Mouse (Mus musculus): ENCODE measurements around the gene Cep128.

Gene Cep128

DNA sequence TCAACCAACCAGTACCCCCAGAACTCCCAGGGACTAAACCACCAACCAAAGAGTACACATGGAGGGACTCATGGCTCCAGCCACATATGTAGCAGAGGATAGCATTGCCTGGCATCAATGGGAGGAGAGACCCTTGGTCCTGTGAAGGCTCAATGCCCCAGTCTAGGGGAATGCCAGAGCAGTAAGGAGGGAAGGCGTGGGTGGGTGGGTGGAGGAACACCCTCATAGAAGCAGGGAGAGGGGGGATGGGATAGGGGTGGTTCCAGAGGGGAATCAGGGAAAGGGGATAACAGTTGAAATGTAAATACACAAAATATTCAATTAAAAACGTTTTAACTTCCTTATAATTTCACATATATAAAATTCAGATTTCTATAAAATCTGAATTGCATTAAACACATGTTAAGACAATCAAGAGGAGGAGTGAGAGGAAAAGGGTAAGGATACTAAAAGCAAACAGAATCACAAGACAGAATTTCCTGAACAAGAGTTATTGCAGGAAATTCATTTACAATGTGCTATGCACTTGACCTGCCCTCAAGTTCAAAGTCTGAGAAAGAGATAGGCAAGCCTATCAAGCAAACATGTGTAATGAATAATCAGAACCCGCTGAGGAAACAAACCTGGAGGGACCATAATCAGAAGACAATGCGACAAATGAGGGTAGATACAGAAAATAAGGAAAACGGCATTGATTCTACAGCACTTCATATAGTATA, 207.2 kb downstream of the Cep128 start:
- DNase-seq (ENCODE audit: low spot score): no peak

DNA sequence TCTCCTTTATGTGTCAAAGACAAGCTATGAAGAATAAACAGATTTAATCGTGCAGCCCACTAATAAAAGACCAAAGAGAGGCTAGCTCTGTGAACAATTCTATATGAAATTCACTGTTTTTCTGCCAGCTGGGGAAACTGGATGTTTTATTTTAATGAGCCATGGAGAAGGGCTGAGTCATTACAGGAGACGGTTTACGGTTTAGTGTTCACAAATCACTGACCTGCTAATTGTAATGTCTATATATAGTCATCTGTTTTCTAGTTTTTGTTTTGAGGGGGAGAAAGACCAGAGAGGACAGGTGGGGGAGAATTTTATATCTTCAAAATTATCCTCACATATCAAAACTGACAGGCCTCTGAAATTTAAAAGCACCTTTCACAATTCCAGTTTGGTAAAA, 212.6 kb downstream of the Cep128 start:
- DNase-seq (ENCODE audit: low spot score): no peak

DNA sequence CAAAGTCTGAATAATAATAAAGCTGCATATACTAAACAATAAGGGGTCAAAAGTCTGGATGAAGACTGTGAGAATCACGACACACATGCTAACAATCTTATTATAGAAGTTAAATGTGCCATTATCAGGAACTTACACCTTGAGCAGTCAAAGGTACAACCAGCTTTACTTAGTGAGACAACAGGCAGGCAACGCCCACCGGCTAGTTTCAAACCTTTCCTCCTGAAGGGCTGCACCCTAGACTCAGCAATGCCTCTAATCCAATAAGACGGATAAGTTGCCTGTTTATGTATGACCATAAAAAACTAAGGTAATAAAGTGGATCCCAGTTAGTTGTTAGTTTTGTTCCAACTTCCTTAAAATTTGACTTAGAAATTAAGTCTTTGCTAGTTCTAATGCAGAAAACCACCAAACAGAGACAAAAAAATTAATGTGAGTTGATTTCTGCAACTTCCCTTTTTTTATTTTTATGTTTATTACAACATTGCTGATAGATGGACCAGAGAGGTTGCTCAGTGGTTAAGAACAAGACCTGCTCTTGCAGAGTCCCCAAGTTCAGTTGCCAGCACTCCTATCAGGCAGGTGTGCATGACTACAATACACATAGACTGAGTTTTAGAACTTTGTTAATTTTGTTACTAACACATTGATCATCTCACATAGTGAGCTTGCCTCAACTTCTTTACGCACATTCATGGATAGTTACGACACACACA, 223.0 kb downstream of the Cep128 start:
- no peak for DNase-seq (ENCODE audit: low spot score)

DNA sequence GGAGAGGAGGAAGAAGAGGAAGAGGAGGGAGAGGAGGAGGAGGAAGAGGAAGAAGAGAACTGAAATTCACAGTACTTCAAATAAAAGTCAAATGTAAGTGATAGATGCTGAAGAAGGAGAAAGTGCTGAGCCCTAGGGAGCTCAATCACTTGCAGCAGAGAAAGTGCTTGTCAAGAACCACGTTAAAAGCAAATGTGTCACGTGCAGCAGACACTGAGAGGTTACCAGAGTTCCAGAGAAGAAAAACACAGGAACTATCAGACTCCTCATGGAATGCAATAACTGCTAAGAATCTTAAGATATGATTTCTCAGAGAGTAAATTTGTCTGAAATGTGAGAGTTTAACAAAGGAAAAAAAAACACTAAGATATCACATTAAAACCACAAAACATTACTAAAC, 225.7 kb downstream of the Cep128 start:
- DNase-seq (ENCODE audit: low spot score): no peak

DNA sequence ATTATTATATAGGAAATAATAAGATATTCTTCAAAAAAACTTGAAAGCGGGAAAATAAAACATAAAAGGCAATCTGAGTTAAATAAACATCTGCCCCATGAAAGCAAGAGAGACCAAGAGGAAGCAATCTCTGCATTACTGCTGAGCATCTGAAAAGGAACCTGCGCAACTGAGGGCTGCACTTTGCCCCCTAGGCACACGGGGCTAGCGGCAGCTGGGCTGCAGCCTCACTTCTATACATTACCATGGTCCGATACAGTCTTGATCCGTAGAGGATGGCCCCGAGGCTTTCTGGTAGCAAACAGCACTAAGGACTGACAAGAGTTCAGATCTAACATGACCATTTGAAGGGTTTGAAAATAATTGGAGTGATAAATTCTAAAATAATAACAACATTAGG, 230.2 kb downstream of the Cep128 start:
- no peak for DNase-seq (ENCODE audit: low spot score)

DNA sequence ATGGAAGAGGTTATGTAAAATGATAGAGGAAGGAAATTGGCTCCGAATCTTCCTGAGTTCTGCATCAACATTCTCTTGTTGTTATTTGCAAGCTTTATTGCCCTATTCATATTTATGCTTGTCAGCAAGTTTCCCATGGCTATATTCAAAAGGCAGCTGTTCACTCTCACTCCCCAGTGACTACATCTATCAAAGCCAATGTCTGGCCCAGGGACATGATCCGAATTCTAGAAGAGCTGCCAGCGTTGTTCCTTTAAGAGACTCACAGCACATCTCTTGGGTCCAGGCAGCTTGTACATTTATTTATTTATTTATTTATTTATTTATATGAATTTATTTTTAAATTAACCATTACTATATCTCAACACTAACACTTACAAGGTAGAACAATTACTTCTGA, 235.1 kb downstream of the Cep128 start:
- no peak for DNase-seq (ENCODE audit: low spot score)

DNA sequence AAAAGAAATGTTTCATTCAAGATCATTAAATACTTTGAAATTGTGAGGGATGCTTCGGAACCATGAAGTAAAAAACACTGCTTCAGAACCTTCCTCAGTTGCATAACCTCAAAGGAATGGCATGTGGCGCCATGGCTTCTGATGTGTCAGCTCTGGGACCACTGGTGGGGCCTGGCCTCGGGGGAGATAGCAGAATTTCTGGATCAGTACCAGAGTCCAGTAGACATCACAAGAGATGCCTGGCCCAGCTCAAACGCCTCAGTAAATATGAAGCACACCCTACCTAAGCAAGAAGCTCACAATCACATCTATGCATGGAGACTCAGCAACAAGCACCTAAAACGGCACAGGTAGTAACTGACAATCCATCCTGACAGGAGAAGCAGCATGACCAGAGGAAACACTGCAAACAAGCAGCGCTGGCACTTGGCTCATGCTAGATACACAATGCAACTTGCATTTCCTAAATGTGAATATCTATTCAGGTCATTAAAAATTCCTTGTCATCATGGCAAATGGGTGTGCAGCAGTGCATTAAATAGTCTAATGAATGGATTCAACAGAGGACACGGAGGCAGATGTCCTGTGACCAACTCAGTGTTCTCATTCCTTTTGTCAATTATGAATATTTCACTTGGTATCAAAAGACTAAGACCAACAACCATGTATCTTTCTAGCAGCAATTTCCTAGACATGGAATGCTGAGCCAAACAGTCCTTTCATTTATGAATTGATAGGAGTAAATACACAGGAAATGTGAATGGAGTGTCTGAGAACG, 249.3 kb downstream of the Cep128 start:
- no peak for DNase-seq (ENCODE audit: low spot score)

DNA sequence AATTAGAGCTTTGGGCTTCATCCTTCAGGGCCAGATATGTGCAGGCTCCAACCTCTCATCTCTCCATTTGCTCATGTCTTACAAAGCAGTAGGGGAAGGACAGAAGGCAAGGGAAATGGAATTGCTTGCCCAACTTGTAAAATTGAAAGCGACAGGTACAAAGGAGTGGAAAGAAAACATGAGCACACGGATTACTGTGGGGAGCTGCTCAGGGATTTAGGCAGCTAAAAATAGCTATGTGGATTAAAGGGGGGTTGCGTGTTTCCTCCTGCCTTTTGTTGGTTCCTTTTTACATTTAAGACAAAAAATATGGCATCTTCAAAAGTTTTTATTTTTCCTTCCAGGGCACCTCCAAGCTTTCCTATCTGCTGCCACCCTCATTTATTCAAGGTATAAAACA, 269.2 kb downstream of the Cep128 start:
- no peak for DNase-seq (ENCODE audit: low spot score)

DNA sequence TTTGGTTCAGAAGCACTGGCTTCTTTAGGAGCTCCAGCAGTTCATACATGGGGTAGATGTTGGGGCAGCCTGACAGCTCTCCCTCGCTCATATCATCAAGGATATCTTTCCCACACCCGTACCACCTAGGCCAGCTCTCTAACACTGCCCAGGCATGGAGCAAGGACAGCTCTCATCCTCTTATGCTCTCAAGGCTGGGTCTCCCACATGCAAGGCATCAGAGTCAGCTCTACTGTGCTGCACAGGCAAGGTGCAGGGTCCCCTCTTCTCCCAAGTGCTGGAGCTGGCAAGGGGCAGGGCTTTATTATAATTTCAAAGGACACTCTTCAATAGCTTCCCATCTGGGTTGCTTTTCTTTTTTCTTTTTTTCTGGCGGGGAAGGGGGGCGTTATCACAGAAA, 280.9 kb downstream of the Cep128 start:
- no peak for DNase-seq (ENCODE audit: low spot score)

DNA sequence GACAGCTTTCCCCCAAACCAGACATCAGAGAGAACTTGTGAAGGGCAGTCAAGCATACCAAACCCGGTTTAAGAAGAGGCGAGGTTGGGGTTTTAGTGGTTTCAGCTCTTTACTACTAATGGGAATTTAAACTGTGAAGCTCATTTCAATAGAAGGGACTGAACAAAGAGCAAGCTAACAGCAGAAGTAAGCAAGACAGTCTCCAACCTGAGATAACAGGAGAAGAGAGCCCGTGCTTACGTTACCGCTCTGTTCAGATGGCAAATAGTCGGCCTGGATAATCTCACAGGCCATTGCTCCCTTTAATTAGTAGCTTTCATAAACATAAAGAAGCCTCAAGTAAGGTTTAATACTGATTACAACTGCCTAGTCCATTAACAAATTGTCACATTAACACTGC, 286.3 kb downstream of the Cep128 start:
- no peak for DNase-seq (ENCODE audit: low spot score)

DNA sequence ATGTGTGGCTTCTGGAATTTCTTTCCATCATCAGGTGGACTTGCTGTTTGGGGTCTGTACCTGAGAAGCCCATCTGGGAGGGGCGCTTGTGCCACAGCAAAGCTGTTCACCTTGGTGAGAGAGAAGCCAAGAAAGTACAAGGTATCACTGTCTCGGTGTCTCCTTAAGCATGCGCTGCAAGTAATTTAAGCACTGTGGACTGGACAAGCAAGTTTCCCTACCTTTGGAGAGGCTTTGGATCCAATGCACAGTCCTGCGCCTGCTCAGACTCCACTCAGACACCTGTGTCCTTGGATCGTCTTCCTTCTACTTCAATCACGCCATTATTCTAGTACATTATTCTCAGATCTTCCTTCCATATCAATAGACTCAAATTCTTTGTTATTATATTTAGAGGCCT, 288.0 kb downstream of the Cep128 start:
- no peak for DNase-seq (ENCODE audit: low spot score)

DNA sequence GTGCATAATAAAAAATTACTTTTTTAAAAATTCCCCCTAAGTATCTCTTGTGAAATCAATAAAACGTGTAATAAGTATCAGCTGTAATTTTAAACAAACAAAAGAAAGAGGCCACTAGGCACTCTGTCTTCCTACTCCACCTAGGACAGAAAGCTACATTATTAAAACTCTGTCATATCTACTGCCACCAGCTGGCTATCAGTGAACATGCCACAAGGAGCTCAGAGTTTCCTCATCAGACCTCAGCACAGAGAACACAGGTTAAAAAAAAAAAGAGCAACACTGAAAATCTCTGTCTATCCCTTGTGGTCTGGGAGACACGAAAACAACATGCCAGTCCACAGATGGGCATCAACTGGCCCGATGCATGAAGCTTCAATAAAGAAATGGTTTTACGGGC, 295.9 kb downstream of the Cep128 start:
- no peak for DNase-seq (ENCODE audit: low spot score)

DNA sequence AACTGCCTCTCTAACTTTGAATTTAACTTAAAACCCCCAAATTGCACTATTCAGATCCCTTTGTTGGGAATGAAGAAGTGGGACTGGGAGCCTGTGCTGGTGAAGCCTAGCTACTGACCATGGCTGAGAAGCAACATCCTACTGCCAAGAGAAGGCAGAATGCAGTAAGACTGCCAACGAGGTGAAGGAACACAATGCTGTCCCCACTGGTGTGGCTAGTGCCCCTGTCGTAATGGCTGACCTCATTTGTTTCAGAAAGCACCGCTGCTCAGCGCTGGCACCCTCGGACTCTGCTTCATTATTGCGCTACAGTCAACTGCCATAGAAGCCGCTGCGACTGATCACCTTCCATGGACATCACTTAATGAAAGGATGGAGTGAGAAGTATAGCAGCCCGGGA, 298.2 kb downstream of the Cep128 start:
- no peak for DNase-seq (ENCODE audit: low spot score)

DNA sequence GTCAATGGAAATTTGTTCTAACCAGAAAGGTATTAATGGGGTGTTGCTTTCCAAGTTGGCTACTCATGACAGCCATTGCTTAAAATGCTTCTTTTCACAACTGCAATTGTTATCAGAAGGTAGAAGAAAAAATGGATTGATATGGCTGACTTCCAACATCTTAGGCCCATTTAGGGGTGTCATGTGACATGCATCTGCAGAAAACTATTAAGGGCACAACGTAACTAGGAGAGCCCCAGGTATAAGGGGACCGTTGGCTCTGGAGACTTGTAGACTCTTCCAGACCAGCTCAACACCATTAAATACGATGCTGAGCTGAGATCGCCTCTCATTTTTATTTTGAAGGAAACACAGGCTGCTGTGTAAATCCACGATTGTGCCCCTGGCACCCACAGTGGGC, 308.6 kb downstream of the Cep128 start:
- DNase-seq (ENCODE audit: low spot score): no peak

DNA sequence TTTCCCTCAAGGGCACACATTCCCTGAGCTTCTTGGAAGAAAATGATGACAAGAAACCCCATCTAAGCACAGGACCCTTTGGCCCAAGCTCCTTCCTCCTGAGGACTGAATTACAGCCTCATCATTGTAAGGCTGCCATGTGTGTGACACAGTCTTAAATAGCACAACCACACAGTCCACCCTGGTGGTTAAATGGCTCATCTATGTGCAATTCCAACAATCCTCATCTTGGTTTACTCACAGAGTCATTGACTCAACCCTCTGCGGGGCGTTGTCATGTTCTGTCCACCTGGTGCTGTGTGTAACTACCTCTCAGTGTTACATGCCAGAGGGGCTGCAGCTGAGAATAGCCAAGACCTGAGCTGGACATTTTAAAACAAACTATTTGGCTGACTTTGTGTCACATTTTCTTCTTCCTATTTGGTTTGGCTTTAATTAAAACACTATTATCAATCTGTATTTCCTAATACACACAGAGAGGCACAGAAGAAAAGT, 313.6 kb downstream of the Cep128 start:
- DNase-seq (ENCODE audit: low spot score): no peak

DNA sequence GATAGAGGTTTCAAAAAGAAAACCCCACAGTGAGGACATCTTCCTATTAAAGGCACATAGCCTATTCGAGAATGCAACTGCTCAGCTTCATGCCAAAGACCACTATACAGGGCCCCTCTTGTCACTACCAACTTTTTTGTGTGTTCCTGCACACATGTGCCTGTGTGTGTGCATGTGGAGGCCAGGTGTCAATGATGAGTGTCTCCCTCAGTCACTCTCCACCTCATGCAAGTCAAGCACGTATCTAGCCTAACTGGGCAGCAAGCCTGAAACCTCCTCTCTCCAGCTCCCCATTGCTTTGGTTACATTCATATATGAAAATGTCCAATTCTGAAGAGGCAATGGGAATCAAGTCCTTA, 317.1 kb downstream of the Cep128 start:
- no peak for DNase-seq (ENCODE audit: low spot score)

DNA sequence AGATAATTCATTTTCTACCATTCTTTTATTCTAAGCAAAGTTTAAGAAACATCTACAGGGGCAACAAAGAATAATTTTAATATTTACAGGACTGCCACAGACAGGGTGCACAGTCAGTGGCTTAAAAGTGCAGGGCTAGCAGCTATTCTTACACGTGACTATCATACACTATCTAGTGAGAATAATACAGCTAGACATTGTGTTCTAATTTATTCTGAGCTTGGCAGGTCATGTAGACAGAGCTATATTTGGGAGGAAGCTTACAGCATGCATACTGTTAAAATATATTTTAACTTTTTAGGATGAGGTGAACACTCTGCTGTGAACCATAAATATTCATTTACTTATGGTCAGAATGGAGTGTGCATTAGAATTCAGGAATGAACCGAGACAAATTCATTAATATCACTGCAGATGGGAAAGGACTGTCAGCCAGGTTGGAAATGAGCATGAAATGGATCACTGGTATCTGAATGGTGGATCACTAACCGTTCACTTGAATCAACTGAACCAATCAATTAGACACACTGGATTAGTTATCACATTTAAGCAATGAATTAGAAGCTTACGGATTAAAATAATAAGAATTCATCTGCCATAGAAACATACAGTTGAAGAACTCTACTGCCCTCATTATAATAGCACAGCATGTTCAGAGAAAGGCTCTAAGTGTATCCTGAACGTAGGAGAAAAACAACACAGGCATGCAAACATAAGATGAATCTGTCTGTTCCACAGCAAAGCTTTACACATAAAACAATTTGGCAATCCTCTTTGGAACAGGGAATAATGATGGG, 317.7 kb downstream of the Cep128 start:
- DNase-seq (ENCODE audit: low spot score): no peak

DNA sequence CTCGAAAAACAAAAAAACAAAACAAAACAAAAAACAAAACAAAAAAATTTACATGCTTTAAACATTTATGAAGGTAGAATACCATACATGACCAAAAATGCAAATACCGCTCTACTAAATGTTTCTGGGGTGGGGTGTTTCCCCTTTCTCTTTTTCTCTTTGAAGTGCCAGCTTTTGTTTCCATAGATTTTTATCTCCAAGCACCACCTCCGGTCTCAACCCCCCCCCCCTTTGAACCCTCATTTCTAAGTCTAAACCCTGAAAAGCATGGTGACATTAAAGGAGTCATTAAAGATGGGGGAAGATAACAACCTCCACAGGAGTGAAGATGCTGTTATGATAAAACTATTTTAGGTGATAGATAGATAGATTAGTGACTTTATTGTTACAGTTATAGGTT, 318.8 kb downstream of the Cep128 start:
- no peak for DNase-seq (ENCODE audit: low spot score)

DNA sequence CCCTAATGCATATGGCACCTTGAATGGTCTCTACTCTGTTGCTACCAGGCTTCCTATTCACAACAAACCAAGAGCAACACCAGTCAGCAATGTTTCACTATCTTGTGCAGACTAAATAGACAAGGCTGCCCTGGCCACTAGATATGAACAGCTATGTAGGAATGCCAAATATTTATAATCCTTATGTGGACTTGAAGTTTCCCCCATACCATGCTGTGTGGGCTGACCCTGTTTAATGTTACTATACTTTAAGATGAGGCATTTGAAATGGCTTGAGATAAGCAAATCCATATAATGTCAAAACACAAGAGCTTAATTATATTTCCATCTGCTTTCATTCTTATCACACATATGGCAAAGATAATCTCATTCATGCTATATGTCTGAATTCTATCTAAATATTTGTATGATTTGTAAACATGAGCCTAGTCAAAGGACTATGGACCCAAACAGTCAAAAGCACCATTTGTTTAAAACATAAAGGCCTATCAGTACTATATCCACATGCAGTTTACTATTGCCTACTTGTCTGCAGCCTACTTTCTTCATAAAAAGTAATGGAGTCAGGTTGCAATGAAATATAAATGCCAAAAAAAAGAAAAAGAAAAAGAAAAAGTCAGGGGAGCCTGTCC, 319.7 kb downstream of the Cep128 start:
- DNase-seq (ENCODE audit: low spot score): no peak

DNA sequence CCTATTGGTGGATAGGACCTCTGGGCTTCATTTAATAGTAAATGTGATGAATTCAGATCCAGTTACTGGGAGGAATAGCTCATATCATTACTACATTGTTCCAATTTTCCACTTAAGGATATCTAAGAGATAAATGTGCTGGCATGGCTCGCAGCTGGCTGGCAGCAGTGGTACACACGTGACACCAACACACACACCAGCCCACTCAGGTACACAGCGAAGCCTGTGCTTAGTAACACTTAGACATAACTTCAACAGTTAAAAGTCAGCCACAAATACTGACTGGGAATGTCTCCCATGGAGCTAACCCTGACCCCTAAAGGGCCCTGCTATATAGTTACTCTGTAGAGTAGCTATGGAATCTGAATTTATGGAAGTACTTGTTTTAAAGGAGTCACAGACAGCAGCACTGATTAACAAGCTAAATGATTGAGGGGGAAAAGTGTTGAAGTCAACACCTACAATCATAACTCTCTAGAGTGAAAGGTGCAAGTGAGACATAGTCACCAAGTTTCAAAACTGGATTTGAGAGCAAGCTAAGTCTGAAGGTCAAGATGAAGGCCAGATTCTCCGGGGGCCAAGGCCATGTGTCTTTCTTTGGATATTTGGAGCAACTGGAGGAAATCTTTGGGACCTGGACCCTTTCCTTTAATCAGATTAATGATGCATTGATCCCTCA, 320.7 kb downstream of the Cep128 start:
- DNase-seq (ENCODE audit: low spot score): no peak

DNA sequence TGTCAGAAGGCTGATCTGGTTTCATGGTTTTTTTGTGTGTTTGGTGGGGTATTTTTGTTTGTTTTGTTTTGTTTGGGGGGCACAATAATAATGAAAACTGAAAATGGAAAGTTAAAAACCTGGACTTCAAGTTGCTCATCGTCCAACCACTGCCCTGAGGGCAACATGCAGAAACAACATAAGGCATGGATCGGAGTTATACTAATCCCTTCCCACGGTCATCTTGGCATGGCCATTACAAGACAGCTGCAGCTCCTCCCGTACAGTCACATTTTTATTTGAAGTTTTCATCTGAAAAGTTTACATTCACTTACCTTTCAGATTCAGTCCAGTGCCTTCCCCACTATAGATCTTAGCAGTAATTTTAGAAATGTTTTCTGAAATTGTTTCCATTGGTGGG, 321.5 kb downstream of the Cep128 start:
- DNase-seq (ENCODE audit: low spot score): no peak
